Mouse (Mus musculus): Measurements from ENCODE around the gene Pard6b. TPM values are rescaled to one million over a fixed set of nuclear protein-coding genes. Genes with fewer than 3 reads are reported as not detected.

Pard6b gene
- total RNA-seq, 2 experiments from 2014 or later = 1.0 to 2.4 TPM

GRCm38 (mm10) chr2:168059200-168059790 lies 21.5 kb upstream of the Pard6b start:
- DNase-seq (ENCODE audit: low spot score) = no peak

- no peak for DNase-seq (ENCODE audit: low spot score)
These were observed 17.1 kb upstream of the Pard6b start for GRCm38 (mm10) chr2:168063712-168064111.

- no peak for DNase-seq (ENCODE audit: low spot score)
These were observed 15.3 kb upstream of the Pard6b start for GRCm38 (mm10) chr2:168065511-168065910.

GRCm38 (mm10) chr2:168066783-168067182 lies 14.0 kb upstream of the Pard6b start:
- no peak for DNase-seq (ENCODE audit: low spot score)

GRCm38 (mm10) chr2:168070425-168070824 lies 10.4 kb upstream of the Pard6b start:
- DNase-seq (ENCODE audit: low spot score) = peak; percentile 54

GRCm38 (mm10) chr2:168072436-168073131 lies 8.2 kb upstream of the Pard6b start:
- DNase-seq (ENCODE audit: low spot score) = peak; percentile 82

GRCm38 (mm10) chr2:168073722-168074121 lies 7.1 kb upstream of the Pard6b start:
- no peak for DNase-seq (ENCODE audit: low spot score)

- DNase-seq (ENCODE audit: low spot score) = no peak
These were observed 6.3 kb upstream of the Pard6b start for GRCm38 (mm10) chr2:168074457-168074856.

- DNase-seq (ENCODE audit: low spot score) = no peak
These were observed 3.8 kb upstream of the Pard6b start for GRCm38 (mm10) chr2:168076840-168077576.

- DNase-seq (ENCODE audit: low spot score) = no peak
These were observed 2.5 kb upstream of the Pard6b start for GRCm38 (mm10) chr2:168078107-168078830.

- DNase-seq (ENCODE audit: low spot score) = no peak
These were observed 612 bp downstream of the Pard6b start for GRCm38 (mm10) chr2:168081299-168081932.

- no peak for DNase-seq (ENCODE audit: low spot score)
These were observed 1.1 kb downstream of the Pard6b start for GRCm38 (mm10) chr2:168081933-168082306.

GRCm38 (mm10) chr2:168083593-168083992 lies 2.8 kb downstream of the Pard6b start:
- DNase-seq (ENCODE audit: low spot score) = no peak

- DNase-seq (ENCODE audit: low spot score) = no peak
These were observed 3.4 kb downstream of the Pard6b start for GRCm38 (mm10) chr2:168084228-168084627.

GRCm38 (mm10) chr2:168085621-168086265 lies 4.9 kb downstream of the Pard6b start:
- no peak for DNase-seq (ENCODE audit: low spot score)

- DNase-seq (ENCODE audit: low spot score) = no peak
These were observed 5.5 kb downstream of the Pard6b start for GRCm38 (mm10) chr2:168086318-168086717.

GRCm38 (mm10) chr2:168086839-168087238 lies 6.0 kb downstream of the Pard6b start:
- DNase-seq (ENCODE audit: low spot score) = no peak

- DNase-seq (ENCODE audit: low spot score) = no peak
These were observed 10.8 kb downstream of the Pard6b start for GRCm38 (mm10) chr2:168091560-168091959.

GRCm38 (mm10) chr2:168093077-168093476 lies 12.3 kb downstream of the Pard6b start:
- no peak for DNase-seq (ENCODE audit: low spot score)

- no peak for DNase-seq (ENCODE audit: low spot score)
These were observed 14.3 kb downstream of the Pard6b start for GRCm38 (mm10) chr2:168095077-168095476.

- DNase-seq (ENCODE audit: low spot score) = no peak
These were observed 15.7 kb downstream of the Pard6b start for GRCm38 (mm10) chr2:168096487-168096886.
